Mouse (Mus musculus) thymus, adult 2 months (tissue): ENCODE measurements around the gene Fam196b. TPM values are rescaled to one million over a fixed set of nuclear protein-coding genes. Genes with fewer than 3 reads are reported as not detected.

ENCODE experiments used
- DNase-seq: peaks from one replicate; pipeline ENCODE4 v3.0.0; 2021
- H3K27ac ChIP-seq: fragments of 200-500 bp; 2 replicates; pipeline ENCODE4 v1.5.1; 2012; ENCODE audit warnings: low read length, control low read depth; ENCODE audit not compliant: control insufficient read depth, insufficient read depth
- H3K27me3 ChIP-seq: fragments of 200-500 bp; 2 replicates; pipeline ENCODE4 v1.6.1; 2012; ENCODE audit warnings: mild to moderate bottlenecking, low read length, moderate library complexity, mixed read lengths; ENCODE audit not compliant: control insufficient read depth, insufficient read depth
- H3K36me3 ChIP-seq: fragments of 200-500 bp; 2 replicates; pipeline ENCODE4 v1.6.1; 2012; ENCODE audit warnings: mild to moderate bottlenecking, low read length, moderate library complexity; ENCODE audit not compliant: control insufficient read depth, insufficient read depth
- H3K4me1 ChIP-seq: fragments of 200-500 bp; replicated peaks from 2 replicates; pipeline ENCODE4 v1.6.1; 2012; ENCODE audit warnings: low read length; ENCODE audit not compliant: control insufficient read depth, insufficient read depth
- H3K4me3 ChIP-seq: fragments of 200-500 bp; 2 replicates; pipeline ENCODE4 v1.5.1; 2012; ENCODE audit warnings: mild to moderate bottlenecking, low read length, control low read depth, moderate library complexity; ENCODE audit not compliant: control insufficient read depth, insufficient read depth
- CTCF ChIP-seq: fragments of 200-500 bp; IDR thresholded peaks from 2 replicates; pipeline ENCODE4 v1.5.1; 2012; ENCODE audit warnings: mild to moderate bottlenecking, control low read depth, low read length, moderate library complexity, borderline replicate concordance; ENCODE audit not compliant: control insufficient read depth, poor library complexity, insufficient read depth; ENCODE audit errors: extremely low read depth
- POLR2A ChIP-seq: fragments of 200-500 bp; IDR thresholded peaks from 2 replicates; pipeline ENCODE4 v1.6.1; 2012; ENCODE audit warnings: mild to moderate bottlenecking, low read length, control low read depth, moderate library complexity; ENCODE audit not compliant: control insufficient read depth, poor library complexity, insufficient read depth; ENCODE audit errors: extremely low read depth
- WGBS: fragments of 180-500 bp; shearing (Covaris S2); methylation state at CpG from one replicate; pipeline ENCODE4 v1.1.7; 2018; 5-methylcytosine and 5-hydroxymethylcytosine counted together
- polyA plus RNA-seq: library from polyadenylated mRNA; depleted of rRNA; stranded (reverse); fragments of >200 nt; gene quantifications from 2 replicates; pipeline ENCODE4 v1.2.3, GENCODE M21; 2012

Gene Fam196b
- polyA plus RNA-seq, 1 experiment, result 0.07 TPM

- TF ChIP-seq POLR2A, result no peak
- TF ChIP-seq CTCF, result no peak
- Histone ChIP-seq H3K27me3 (no peaks in the 10 kb centered on the region), H3K36me3 (no peaks in the 10 kb centered on the region), H3K4me1 (peaks cover 3% of the 10 kb centered on the region; the same call in 1 of the 2 replicates), H3K27ac (no peak overlapping the region), H3K4me3 (no peak overlapping the region)
- WGBS, result 95% methylated on average over 5 of the region's 5 CpGs
- no peak for DNase-seq
These were observed 83.0 kb downstream of the Fam196b start for GRCm38 (mm10) chr11:34397661-34398060.

- TF ChIP-seq CTCF (no peak), POLR2A (no peak)
- Histone ChIP-seq H3K4me1 (peaks cover 3% of the 10 kb centered on the region; the same call in 1 of the 2 replicates), H3K27me3 (no peaks in the 10 kb centered on the region), H3K4me3 (no peak overlapping the region), H3K36me3 (no peaks in the 10 kb centered on the region), H3K27ac (no peak overlapping the region)
- WGBS, result 10% methylated on average over 2 of the region's 2 CpGs
- DNase-seq, result no peak
These were observed 83.9 kb downstream of the Fam196b start for GRCm38 (mm10) chr11:34398555-34398954.

GRCm38 (mm10) chr11:34401343-34401742, 86.7 kb downstream of the Fam196b start:
- Histone ChIP-seq H3K27ac (no peak overlapping the region), H3K4me1 (peaks cover 3% of the 10 kb centered on the region; the same call in 1 of the 2 replicates), H3K36me3 (no peaks in the 10 kb centered on the region), H3K4me3 (no peak overlapping the region), H3K27me3 (no peaks in the 10 kb centered on the region)
- WGBS, result 97% methylated on average over 8 of the region's 8 CpGs
- no peak for DNase-seq
- TF ChIP-seq POLR2A (no peak), CTCF (no peak)

GRCm38 (mm10) chr11:34405311-34405710, 90.7 kb downstream of the Fam196b start:
- TF ChIP-seq CTCF (no peak), POLR2A (no peak)
- 72% methylated on average over 1 of the region's 1 CpGs for WGBS
- Histone ChIP-seq H3K36me3 (no peaks in the 10 kb centered on the region), H3K27me3 (no peaks in the 10 kb centered on the region), H3K27ac (no peak overlapping the region), H3K4me1 (no peaks in the 10 kb centered on the region), H3K4me3 (no peak overlapping the region)
- no peak for DNase-seq

- WGBS, result 95% methylated on average over 8 of the region's 8 CpGs
- TF ChIP-seq CTCF, result no peak
- TF ChIP-seq POLR2A, result no peak
- Histone ChIP-seq H3K36me3 (0 out of 2 replicates have a peak, but pooled peaks cover 3% of the 10 kb centered on the region), H3K27ac (no peak overlapping the region), H3K4me1 (no peaks in the 10 kb centered on the region), H3K27me3 (no peaks in the 10 kb centered on the region), H3K4me3 (no peak overlapping the region)
- DNase-seq, result no peak
These were observed 91.7 kb downstream of the Fam196b start for GRCm38 (mm10) chr11:34406309-34406708.

- Histone ChIP-seq H3K27me3 (no peaks in the 10 kb centered on the region), H3K36me3 (0 out of 2 replicates have a peak, but pooled peaks cover 4% of the 10 kb centered on the region), H3K27ac (no peak overlapping the region), H3K4me1 (no peaks in the 10 kb centered on the region), H3K4me3 (no peak overlapping the region)
- no peak for TF ChIP-seq POLR2A
- no peak for TF ChIP-seq CTCF
- WGBS, result 89% methylated on average over 5 of the region's 5 CpGs
- no peak for DNase-seq
These were observed 92.2 kb downstream of the Fam196b start for GRCm38 (mm10) chr11:34406850-34407249.

GRCm38 (mm10) chr11:34415884-34416618, 101.4 kb downstream of the Fam196b start:
- Histone ChIP-seq H3K36me3 (peaks cover 4% of the 10 kb centered on the region; the same call in 1 of the 2 replicates), H3K4me1 (peaks cover 6% of the 10 kb centered on the region), H3K4me3 (no peak overlapping the region), H3K27ac (no peak overlapping the region), H3K27me3 (no peaks in the 10 kb centered on the region)
- DNase-seq, result no peak
- WGBS, result 95% methylated on average over 9 of the region's 9 CpGs
- TF ChIP-seq POLR2A, result no peak
- no peak for TF ChIP-seq CTCF
